Mouse (Mus musculus): ENCODE data around the gene U2af2.

DNA sequence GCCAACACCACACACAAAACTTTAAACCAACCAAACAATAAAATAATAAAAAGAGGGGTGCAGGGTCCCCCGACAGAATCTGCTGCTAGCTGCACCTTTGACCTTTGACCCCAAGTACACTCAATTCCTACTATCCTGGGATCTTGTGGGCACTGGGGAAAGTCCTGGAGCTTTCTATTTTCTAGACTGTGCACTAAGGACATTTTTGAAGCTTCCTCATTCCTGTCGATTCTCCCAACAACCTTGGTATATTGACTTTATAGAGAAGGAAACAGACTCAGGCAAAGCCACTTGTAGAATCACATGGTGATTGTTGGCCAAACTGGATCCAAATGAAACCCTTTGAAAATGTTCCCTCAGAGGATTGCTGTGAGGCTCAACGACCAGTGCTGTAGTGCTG is 45.9 kb upstream of the U2af2 start:
- TF ChIP-seq CTCF (IDR thresholded peaks at IDR 0.05; ENCODE audit: extremely low read depth, insufficient read depth, low read length) (no peak), POLR2A (IDR thresholded peaks at IDR 0.05; ENCODE audit: extremely low read depth, insufficient read depth, low read length) (no peak)
